Mouse (Mus musculus): Measurements from ENCODE around the gene Shb.

The Shb gene

DNA sequence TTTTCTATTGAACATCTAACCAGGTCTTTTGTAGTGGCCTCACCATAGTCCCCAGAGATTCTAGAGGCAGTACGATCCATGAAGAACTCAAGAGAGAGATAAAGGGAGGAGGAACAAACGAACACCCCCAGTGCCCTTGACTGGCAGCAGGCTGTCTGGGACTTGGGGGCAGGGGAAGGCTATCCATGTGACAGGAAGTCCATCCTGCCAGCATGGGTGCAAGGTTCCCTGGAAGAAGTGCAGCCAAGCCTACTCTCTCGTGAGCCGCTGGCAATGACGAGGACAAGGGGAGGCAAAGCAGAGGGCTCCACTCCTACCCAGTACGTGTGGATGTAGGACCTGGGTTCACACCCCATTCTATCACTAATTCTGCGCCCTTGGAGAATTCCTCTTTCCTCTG is 88.6 kb downstream of the Shb start:
- in situ Hi-C loops (cut with MboI; ENCODE audit: low pct_unique_long_range_greater_than_20kb in 1 of 2, low sequenced_read_pairs in 2 of 2, unreplicated experiment in 1 of 2): no loop called here

DNA sequence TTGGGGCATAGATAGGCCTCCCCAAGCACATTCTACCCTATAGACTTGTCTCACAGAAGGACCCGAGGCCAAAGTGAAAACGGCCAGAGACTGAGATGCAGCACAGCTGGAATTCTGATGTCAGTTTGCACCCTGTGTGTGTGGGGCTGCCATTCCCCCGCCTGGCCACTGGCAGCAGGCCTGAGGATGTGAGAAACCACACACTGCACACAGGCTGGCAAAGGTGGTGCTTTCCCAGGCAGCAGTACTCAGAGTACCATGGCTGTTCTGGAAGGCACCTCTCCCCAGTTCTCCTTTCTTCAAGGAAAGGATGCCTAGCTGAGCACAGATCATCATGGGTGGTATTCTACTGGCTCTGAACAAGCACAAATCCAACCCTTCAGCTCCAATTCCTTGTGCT is 90.0 kb downstream of the Shb start:
- in situ Hi-C loops (cut with MboI; ENCODE audit: low pct_unique_long_range_greater_than_20kb in 1 of 2, low sequenced_read_pairs in 2 of 2, unreplicated experiment in 1 of 2): no loop called here

DNA sequence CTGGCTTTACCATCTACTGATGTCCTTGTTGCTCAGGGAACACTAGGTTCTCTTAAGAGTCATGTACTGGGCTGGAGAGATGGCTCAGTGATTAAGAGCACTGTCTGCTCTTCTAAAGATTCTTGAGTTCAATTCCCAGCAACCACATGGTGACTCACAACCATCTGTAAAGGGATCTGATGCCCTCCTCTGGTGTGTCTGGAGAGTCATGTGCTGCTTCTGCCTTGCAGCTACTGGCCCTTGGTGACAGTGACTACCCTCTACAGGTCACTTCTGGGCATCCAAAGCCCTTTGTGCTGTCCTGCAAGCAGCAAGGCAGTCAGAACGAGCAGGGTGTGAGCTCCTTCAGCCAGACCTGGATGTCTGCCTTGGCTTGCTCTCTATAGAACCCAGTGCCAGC is 90.5 kb downstream of the Shb start:
- in situ Hi-C loops (cut with MboI; ENCODE audit: low pct_unique_long_range_greater_than_20kb in 1 of 2, low sequenced_read_pairs in 2 of 2, unreplicated experiment in 1 of 2): no loop called here

DNA sequence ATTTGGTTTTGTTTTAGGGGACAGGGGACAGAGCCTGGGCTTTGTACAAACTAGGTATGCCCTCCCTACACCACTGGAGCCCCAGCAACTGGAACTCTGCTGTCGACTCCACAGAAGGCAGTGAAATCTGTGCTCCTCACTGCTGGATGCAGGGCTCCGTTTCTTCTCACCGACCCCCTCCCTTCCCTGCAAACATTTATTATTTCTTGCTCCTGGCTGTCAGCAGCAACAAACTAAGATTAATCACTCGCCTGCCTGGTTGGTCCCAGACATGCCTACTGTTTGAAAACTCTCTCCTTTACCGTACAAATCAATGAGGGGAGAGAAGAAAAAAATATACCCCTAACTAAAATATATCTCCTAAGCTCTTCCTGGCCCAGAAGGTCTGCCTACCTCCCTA is 93.0 kb downstream of the Shb start:
- in situ Hi-C loops (cut with MboI; ENCODE audit: low pct_unique_long_range_greater_than_20kb in 1 of 2, low sequenced_read_pairs in 2 of 2, unreplicated experiment in 1 of 2): no loop called here

DNA sequence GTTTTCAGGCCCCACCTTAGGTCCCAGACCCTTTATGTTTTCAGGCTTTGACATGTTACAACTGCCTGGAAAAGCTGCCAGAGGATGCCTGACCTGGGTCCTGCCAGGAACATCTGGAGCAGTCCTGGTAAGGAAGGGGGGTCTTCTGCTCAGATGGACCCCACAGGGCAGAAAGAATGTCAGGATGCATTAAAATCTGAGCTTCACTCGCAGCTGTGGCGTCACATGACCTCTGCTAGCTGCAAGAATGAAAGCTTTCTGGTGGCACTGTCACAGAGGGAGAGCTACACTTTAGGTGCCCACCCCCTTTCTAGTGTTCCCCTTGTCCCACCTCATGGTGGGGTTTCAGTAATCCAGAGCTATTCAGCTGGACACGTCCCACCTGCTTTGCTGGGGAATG is 95.3 kb downstream of the Shb start:
- in situ Hi-C loops (cut with MboI; ENCODE audit: low pct_unique_long_range_greater_than_20kb in 1 of 2, low sequenced_read_pairs in 2 of 2, unreplicated experiment in 1 of 2): no loop called here

DNA sequence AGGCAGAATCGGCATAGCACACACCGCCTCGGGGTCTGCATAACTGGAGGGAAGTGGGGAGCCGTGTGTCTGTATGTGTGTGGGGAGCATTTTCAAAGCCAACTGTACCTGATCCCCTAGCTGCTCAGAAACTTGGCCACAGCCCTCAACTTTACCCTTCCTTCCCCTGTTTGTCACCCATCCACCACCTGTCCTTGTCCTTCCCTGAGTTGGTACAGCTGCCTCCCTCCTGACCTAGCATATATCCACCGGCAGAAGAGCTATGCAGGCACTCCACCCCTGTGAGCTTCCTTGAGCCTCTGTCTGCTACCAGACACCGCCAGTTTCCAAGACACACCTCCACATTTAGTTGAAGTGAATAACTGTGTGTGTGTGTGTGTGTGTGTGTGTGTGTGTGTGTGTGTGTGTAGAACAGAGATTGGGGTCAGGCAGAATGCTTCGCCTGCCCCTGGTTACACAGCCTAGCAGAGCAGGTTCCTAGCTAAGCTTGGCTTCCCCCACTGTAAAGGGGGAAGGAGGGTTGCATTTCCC is 95.8 kb downstream of the Shb start:
- in situ Hi-C loops (cut with MboI; ENCODE audit: low pct_unique_long_range_greater_than_20kb in 1 of 2, low sequenced_read_pairs in 2 of 2, unreplicated experiment in 1 of 2): no loop called here

DNA sequence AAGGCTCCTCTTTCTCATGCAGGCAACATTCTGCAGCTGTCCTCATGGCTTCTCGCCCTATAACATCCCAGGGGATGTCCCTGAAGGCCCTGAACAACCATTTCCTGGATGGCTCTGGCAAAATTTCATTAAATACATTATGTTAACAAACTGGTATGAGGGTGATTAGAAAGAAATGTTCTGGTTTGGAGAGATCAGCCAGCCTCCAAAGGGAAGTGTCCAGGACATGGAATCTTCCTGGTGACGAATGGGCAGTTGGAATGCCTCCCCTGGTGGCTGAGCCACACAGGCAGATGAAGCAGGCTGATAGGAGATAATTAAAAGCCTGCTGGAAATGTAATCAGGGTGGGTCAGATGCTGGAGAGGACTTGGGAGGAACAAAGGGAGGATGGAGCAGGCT is 96.4 kb downstream of the Shb start:
- in situ Hi-C loops (cut with MboI; ENCODE audit: low pct_unique_long_range_greater_than_20kb in 1 of 2, low sequenced_read_pairs in 2 of 2, unreplicated experiment in 1 of 2): no loop called here

DNA sequence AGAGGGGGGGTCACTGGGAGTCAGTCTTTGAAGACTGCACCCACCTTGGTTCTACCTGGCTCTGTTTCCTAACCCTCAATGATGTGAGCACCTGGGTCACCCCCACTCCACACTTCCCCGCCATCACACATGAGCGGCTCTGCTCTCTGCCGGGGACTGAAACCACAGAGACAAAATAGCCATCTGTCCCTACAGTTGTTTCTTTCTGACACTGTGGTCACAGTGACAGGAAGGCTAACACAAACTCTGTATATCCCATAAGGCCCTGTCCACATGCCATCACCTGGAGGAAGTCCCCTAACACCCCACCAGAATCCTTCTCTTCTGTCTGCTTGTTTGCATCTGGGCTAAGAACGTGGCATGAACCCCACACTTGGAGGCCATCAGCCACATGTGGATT is 97.6 kb downstream of the Shb start:
- in situ Hi-C loops (cut with MboI; ENCODE audit: low pct_unique_long_range_greater_than_20kb in 1 of 2, low sequenced_read_pairs in 2 of 2, unreplicated experiment in 1 of 2): loop anchor here in 1 of 2 experiments (5.0 kb wide), 1 partner anchor 83 kb away; no protein-coding TSS in a partner anchor

DNA sequence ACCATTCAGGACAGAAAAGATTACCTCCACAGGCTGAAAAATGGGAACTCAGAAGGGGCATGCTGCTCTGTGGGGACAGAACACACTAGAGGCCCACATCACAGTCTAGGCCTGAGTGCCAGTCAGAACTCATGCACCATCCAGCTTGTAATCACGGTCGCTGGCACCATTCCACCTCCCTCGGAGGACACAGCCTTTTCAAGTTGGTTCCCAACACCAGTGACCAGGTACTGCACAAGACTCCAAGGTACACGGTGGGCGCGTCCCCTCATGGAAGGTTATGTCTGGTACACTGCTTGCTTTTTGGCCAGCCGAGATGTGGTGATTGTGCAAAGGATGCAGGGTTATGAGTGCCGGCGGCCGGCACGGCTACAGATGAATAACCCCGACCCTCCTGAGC is 98.2 kb downstream of the Shb start:
- in situ Hi-C loops (cut with MboI; ENCODE audit: low pct_unique_long_range_greater_than_20kb in 1 of 2, low sequenced_read_pairs in 2 of 2, unreplicated experiment in 1 of 2): loop anchor here in 1 of 2 experiments (5.0 kb wide), 1 partner anchor 83 kb away; no protein-coding TSS in a partner anchor

DNA sequence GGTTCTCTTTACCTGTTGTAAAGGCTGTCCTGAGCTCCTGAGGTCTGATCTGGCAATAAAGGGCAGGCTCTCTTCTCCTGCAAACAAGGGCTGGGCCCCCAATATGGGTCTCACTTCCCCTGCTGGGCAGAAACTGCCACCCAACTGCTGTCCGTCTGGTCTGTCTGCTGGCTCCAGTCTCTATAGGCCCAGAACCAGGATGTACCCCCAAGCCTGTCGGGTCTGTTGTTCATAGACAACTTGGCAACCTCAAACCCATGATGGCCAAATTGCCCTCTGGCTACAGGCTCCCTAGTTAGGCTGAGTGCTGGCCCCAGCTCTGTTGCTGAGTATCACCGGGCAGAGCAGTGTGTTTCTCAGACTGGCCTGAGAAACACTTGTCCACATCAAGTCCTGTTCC is 100.5 kb downstream of the Shb start:
- in situ Hi-C loops (cut with MboI; ENCODE audit: low pct_unique_long_range_greater_than_20kb in 1 of 2, low sequenced_read_pairs in 2 of 2, unreplicated experiment in 1 of 2): loop anchor here in 1 of 2 experiments (5.0 kb wide), 1 partner anchor 85 kb away; no protein-coding TSS in a partner anchor

DNA sequence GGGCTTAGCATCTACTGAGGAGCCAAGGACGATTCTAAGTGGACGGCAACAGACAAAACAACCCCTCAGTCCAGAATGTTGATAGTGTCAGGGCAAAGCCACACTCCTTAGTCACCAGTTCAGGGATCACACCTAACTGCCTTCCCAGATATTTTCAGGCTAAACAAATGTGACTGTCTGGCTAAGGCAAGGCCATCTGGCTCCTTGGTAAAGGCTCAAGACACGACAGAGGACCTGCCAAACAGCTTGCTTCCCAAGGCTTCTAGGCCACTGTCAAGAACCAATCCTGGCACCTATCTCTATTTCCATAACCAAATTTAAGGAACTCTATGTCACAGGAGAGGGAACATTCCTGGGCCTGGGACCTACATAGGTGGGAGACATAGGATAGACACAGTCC is 101.0 kb downstream of the Shb start:
- in situ Hi-C loops (cut with MboI; ENCODE audit: low pct_unique_long_range_greater_than_20kb in 1 of 2, low sequenced_read_pairs in 2 of 2, unreplicated experiment in 1 of 2): loop anchor here in 1 of 2 experiments (5.0 kb wide), 1 partner anchor 86 kb away; no protein-coding TSS in a partner anchor

DNA sequence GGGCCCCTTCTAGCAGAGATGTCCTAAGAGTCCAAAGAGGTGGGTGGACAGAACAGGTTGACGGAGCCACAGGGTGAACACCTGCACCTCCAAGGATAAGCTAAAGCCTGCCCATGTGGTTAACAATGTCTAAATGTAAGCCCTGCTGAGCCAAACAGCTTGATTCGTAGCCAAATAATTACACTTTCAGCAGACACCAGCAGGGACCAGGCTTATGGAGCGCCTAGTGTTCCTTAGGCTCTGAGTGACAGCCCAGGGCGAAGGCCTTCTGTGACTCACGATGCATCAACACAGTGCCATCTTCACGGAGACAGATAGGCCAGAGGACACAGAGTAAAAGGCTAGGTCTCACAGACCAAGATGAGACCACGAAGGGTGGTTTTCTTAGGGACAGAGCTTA is 102.8 kb downstream of the Shb start:
- in situ Hi-C loops (cut with MboI; ENCODE audit: low pct_unique_long_range_greater_than_20kb in 1 of 2, low sequenced_read_pairs in 2 of 2, unreplicated experiment in 1 of 2): no loop called here

DNA sequence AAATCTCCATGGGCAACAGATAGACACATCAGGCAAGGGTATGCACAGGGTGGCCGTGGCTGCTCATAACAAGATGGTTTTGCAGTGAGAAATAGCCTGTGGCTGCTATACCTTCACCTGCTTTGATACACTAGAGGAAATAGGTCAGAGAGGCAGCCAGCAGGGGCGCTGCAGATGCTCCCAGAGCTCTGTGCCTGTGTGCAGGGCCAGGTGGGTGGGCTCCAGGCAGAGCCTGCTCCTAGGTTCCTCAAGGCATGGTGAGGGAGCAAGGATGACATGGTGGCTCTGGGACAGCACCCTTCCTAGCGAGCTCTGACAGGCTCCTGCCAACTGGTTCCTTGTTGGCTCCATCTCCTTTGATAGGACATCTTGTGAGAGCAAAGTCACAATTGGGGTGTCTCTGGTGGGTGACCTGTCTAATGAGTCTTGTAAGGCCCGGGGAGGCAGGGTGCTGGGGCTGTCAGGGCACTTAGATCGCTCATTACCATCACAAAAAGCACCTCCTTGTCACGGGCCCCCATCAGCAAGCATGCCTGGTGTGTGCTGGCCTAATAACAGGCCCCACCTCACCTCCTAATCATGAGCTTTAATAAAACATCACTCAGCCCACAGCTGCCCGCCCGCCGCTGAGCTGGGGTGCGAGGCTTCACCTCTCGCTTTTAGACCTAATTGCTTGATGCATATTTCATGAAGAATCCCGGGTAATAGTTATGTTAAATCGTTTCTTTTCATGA is 105.4 kb downstream of the Shb start:
- in situ Hi-C loops (cut with MboI; ENCODE audit: low pct_unique_long_range_greater_than_20kb in 1 of 2, low sequenced_read_pairs in 2 of 2, unreplicated experiment in 1 of 2): no loop called here

DNA sequence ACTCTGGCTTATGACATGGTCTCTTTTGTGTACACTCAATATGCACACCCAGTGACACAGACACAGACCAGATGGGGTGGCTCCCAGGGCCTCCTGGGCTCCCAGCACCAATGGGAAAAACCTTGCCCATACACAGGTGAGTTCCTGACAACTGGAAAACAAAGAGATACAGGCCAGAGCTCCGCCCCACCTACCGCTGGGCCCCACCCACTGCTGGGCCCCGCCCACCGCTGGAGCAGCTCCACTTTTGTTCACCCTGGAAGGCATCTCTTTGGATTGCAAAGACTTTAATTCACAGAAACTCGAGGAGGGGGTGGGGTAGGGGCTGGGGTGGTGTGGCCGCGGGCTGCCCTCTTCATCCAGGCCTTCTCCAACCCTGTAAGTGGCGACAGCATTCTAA is 108.9 kb downstream of the Shb start:
- in situ Hi-C loops (cut with MboI; ENCODE audit: low pct_unique_long_range_greater_than_20kb in 1 of 2, low sequenced_read_pairs in 2 of 2, unreplicated experiment in 1 of 2): loop anchor here in 1 of 2 experiments (25.0 kb wide), 1 partner anchor 364 kb away; the partner anchor contains the start of gene Aldh1b1

DNA sequence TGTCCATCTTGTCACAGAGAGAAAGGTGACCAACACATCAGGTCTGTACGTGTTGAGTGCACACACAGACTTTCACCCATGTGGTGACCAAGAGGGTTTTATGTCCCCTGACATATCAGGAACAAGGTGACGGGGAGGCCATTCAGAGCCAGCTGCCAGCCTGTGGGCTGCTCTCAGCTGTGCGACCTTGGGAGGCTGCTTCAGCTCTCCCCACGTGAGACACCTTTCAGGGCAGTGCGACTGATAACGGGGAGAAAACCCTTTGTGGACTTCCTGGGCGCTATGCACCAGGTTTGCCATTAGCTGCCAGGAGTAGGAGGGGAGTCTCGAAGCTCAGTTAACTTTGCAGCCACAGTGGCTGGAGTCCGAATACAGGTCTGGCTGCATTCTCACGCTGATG is 109.6 kb downstream of the Shb start:
- in situ Hi-C loops (cut with MboI; ENCODE audit: low pct_unique_long_range_greater_than_20kb in 1 of 2, low sequenced_read_pairs in 2 of 2, unreplicated experiment in 1 of 2): loop anchor here in 1 of 2 experiments (25.0 kb wide), 1 partner anchor 365 kb away; the partner anchor contains the start of gene Aldh1b1

DNA sequence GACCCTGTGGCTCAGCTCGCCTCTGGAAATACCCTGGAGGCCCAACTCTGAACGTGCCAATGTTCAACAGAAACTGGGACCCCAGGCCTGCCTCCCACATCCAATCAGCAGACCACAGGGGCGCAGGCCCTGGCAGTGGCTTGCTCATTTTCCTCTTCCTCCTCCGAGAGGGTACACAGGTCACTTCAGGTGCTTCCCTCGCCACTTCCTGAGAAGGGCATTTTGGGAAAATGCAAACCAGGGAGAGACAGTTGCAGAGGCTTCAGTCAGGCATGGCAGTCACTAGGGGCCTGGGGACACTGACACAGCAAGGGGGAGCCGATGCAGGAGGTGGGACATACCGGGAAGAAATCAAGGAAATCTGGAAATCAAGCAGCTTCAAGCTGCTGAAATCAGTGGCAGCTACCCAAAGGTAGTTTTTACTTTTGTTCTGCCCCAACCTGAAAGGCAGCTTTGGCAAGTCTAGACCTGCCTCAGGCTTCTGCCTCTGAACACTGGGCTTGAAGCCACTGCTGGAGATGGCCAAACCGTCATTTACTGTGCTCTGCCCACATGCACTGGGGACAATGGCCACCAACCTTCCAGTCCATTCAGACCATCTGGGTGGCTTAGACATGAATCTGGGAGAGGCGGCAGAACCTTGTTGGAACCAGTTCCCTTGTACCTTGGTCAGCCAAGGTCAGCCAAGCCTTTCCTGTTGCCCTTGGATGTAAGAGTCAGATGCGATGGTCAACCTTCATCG is 110.6 kb downstream of the Shb start:
- in situ Hi-C loops (cut with MboI; ENCODE audit: low pct_unique_long_range_greater_than_20kb in 1 of 2, low sequenced_read_pairs in 2 of 2, unreplicated experiment in 1 of 2): loop anchor here in 1 of 2 experiments (25.0 kb wide), 1 partner anchor 366 kb away; the partner anchor contains the start of gene Aldh1b1

DNA sequence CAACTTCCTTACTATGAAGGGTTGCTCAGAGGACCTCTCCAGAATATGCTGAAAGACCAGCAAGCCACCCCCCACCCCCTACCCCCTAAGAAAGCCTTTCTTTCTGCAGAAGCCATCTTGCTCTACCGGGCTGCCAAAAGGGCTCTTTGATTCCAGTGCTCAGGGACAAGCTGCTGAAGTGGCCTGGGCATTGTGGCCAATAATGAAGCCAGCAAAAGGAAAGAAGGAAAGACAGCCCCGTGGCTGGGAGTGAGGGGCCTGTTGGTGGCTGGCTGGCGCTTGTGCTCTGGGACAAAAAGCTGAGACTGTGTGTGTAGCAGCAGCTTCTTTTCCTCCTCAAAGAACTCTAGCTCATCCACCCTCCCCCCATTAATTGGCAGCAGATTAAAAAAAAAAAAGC is 111.5 kb downstream of the Shb start:
- in situ Hi-C loops (cut with MboI; ENCODE audit: low pct_unique_long_range_greater_than_20kb in 1 of 2, low sequenced_read_pairs in 2 of 2, unreplicated experiment in 1 of 2): loop anchor here in 1 of 2 experiments (25.0 kb wide), 1 partner anchor 367 kb away; the partner anchor contains the start of gene Aldh1b1

DNA sequence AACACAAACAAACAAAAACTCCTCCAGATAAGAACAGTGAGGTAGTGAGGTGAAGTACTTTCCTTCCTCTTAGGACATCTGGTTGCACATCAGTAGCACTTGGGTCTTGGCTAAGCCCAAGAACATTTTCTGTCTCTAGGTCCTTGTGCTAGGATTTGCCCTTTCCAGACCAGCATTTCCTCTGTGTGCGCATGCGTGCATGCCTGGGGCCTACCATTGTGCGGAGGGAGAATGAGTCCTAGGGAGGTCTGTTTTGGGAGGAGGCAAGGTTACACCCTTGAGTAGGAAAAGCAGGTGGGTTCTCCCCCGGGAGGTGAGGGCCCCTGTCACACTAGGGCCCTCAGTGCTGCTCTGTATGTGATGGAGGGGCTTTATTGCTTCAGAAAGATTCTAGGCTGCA is 113.2 kb downstream of the Shb start:
- in situ Hi-C loops (cut with MboI; ENCODE audit: low pct_unique_long_range_greater_than_20kb in 1 of 2, low sequenced_read_pairs in 2 of 2, unreplicated experiment in 1 of 2): loop anchor here (5.0 to 25.0 kb wide), 4 partner anchors 193 to 376 kb away; partner anchors contain the start of gene Aldh1b1 (in 2 of the 2)
